Mouse (Mus musculus): Measurements from ENCODE around the gene Slc7a6os.
"Not testable (repeated sequence)": the region's sequence is repeated elsewhere in the genome, so short reads cannot be mapped to it uniquely, and the experiment has no call there.

- TF ChIP-seq CTCF (IDR thresholded peaks at IDR 0.05; ENCODE audit: low read depth, low read length); EP300 (IDR thresholded peaks at IDR 0.05; ENCODE audit: insufficient read depth, low read depth, low read length): not testable (repeated sequence)
Measured at GRCm38 (mm10) chr8:106199596-106199995, 11.1 kb downstream of the Slc7a6os start.
